Mouse (Mus musculus) right cerebral cortex, postnatal 36 days (tissue): ENCODE results near the gene Olfr521.
A peak's percentile ranks its signal among the peaks of the same experiment; 100 is the strongest.
"Not testable (repeated sequence)": the region's sequence is repeated elsewhere in the genome, so short reads cannot be mapped to it uniquely, and the experiment has no call there.

Source experiments
- DNase-seq, 2 experiments: peaks; one replicate each; pipeline ENCODE4 v3.0.0; 2022; ENCODE audit warnings: low spot score in 2 of 2, mixed read lengths in 1 of 2

Gene Olfr521

DNA sequence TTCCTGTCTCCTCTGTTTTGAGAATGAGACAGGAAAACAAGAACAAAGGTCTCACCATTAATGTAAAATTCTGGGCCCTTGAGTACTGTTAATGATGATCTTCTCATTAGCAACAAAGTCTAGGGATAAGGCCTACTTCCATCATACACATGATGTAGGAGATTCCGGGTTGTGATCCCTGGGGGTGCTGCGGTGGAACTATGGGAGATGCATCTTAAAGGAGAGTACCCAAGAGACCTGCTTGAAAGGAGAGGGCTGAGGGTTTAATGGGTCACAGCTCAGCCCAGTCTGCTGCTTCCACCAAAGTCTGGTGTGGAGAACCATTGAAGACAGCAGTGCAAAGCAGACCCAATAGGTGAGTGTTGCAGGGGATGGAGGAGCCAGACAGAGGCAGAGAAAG, at the start of gene Olfr521:
TSS of gene Olfr521 (plus strand) at position 301 of the 400 bp plus-strand sequence.
- no peak for DNase-seq

DNA sequence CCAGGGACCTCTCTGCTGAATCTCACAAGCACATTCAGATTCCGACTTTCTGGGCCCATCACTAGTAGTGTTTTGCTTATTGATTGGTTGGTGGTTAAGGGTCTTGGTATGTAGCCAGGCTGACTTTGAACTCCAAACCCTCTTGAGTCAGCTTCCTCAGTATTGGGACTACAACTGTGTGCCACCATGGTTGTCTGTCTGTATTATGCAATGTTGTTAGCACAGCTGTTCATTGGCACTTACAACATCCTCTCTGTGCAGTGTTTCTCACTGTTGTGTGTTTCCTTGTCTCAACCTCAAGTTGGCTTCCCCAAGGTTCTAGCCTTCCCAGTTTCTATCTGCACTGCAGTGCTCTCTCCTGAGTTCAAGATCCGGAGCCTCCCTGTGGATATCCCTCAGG, 46.8 kb upstream of the Olfr521 start:
- no peak for DNase-seq

DNA sequence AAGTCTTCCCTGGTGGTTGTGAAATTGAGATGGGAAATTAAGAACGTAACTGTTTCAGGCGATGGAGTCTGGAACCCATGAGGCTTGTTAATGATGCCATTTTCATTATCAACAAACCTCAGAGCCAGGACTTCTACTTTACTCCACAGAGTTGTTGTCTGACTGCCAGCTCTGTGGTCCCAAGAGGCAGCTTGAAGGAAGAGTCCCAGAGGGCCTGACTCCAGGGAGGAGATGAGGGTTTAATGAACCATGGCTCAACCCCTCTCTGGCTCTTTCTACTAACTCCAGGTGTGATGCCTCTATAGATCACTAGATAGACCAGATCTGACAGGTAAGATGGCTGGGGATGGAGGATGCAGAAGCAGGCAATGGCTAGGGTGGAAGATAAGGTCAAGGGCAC, 33.3 kb upstream of the Olfr521 start, which contains the start of gene Olfr520:
TSS of gene Olfr520 (plus strand) at position 301 of the 400 bp plus-strand sequence.
- no peak for DNase-seq

DNA sequence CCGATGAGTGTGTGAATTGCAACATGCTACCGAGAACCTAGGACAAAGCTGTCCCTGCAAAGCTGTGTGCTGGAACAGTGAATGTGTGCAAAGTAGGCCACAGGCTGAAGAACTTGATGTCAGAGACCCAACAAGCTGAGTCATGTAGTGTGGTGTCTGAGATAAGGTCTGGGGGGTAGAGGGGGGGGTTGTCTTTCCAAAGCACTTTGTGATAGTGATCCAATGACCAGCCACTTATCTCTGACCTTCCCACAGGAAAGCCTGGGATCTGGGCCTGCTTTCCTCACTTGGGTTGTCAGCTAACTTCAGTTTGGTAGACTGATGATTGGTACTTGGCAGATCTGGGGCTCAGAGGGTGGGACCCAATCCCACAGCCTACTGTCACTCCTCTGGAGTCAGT, 28.7 kb upstream of the Olfr521 start:
- DNase-seq: no peak

DNA sequence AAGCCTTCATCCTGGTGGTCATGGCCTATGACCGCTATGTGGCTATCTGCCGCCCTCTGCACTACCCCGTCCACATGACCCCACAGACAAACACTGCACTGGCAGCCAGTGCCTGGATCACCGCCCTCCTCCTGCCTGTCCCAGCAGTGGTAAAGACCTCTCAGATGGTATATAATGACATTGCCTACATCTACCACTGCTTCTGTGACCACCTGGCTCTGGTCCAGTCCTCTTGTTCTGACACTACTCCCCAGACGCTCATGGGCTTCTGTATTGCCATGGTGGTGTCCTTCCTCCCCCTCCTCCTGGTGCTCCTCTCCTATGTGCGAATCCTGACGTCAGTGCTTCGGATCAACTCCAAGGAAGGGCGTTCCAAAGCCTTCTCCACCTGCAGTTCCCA, 27.8 kb upstream of the Olfr521 start:
- DNase-seq: not testable (repeated sequence)

DNA sequence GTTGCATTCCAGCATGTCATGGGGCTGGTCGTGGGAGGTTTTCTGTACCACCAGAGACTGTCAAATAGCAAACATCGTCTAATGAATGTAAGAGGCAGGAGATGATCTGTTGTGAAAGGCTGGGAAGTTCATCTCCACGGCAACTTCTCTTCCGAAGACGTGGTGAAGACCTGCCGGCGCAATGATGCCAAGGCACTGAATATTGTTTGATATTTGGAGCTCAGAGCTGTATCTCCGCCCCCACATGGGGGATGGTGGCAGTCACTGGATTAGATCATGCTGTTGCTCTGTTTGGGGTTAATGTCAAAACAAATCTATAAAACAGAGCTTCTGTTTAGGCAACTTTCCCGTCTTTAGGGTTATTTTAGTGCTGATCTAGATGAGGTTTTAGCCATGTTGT, 24.0 kb upstream of the Olfr521 start:
- DNase-seq: peak; percentile 4 to 15

DNA sequence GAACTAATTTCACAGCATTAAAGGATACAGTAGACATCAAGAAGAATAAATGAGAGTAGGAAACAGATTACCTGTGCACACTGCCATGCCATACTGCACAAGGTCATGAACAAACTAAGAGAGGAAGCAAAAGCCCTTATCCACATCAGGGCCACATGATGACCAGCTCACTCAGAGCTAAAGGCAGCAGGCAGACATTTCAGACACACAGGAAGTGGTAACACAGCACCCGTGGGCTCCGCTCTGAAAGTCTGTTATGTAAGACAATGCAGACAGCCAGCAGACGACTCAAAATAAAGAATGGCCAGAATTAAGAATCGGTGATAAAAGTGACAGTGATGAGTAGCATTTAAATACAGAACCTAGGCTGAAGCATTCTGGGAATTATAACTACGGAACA, 18.1 kb downstream of the Olfr521 start:
- DNase-seq: no peak

DNA sequence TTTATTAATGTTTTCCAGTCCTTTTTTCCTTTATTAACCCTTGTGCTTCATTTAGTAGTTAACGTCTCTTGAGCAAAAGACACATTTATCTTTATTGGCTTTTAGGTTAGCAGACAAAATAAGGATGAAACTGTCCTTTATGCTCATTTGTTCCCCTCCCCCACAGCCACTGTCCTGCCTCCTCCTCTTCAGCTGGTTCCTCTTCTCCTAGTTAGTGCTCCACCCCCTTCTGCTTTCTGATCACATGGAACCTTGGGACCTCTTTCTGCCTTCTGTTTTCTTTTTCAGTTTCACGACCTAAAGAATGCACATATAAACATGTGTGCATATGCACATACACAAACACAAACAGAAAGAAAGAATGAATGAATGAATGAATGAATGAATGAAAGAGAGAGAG, 18.6 kb downstream of the Olfr521 start:
- no peak for DNase-seq

DNA sequence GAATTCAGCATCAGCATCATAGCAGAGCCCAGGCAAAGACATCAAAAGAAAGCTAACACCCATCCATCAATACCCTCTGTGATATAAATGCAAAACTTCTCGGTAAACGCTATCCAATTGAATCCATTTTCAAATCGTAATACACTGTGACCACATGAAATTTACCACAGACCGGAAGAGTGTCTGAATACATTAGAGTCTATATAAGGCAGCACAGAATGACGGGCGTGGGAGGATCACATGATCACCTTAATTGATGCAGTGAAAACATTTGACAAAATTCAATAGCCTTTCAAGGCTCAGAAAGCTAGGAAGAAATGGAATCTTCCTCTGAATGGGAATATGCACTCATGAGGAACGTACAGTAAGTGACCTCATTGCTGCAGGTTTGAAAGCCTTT, 20.1 kb downstream of the Olfr521 start:
- DNase-seq: no peak

DNA sequence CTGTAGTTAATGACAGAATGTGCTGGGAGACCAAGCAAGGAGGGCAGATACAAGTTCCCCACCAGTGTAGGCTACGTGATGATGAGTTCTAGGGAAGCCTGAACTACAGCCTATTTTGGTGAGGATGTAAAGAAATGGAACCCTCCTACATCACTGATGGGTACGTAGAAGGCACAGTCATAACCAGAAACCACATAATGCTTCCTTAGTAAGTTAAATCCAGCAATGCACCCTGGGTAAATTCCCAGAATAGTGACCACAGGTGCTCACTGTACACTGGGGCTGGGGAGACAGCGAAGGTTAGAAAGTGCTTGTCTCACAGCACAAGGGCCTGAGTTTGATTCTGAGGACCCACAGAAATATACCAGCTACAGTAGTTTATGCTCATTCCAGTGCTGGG, 22.2 kb downstream of the Olfr521 start:
- DNase-seq: no peak

DNA sequence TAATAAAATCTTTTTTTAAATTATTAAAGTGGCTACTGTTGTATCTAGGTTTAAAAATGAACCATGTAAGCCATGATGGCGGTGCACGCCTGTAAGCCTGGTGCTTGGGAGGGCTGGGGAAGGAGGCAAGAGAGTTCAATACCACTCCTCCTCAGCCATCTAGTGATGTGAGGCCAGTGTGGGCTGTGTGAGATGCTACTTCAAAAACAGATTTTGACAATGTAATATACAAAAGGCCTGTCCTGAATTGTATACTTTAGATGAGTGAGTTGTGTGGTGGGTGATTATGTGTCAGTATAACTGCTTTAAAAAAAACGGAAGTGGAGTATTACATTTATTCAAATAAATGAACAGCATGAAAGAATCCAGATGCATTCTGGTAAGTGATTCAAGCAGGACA, 23.5 kb downstream of the Olfr521 start:
- DNase-seq: no peak

DNA sequence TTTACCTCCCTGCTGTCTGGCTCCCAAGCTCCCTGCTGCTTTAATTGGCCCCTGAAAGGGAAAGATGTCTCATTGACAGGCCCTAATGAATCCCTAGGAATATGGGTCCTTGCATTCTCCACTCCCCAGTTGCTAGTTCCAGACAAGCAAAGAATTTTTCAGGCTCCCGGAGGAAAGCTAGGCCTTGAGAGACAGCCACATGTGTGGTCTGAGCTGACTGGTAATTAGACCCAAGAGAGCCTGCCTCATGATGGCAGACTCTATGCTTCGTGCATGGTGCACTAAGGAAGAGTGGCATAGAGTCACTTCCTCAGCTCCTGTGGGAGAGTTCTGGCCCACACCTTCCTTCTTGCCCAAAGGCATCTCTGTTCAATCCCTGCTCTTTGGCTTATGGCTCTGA, 24.6 kb downstream of the Olfr521 start:
- DNase-seq: no peak

DNA sequence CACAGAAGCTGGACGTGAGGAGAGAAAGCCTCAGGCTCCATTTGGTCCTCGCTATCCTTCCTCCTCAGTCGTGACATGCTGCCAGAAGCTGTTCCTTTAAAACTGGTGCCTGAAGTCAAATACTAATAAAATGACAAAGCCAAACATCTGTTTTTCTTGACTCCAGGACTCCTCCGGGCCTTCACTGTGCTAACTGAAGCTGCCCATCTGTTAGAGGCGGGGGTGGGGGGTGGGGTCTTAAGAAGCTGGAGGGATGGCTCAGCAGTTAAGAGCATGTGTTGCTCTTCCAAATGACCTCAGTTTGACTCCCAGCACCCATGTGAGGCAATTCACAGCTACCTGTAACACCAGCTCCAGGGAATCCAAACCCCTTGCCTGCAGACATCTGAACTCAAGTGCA, 25.3 kb downstream of the Olfr521 start:
- no peak for DNase-seq

DNA sequence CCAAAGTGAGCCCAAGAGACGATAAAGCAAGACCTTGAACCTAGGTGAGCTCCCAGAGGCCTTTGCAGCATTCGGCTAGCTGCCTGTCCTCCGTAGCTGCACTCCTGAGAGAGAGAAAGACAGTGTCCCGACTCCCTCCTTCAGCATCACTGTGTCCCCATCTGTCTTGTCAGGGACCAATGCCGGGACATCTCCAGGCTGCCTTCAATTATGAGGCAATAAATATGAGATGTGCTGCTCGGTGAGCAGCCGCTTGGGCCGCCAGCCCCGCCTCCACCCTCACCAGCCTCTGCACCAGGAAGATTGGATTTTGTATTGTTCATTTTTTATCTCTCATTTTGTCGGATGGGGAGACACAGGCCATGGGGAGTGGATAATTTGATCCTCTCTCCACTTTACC, 27.5 kb downstream of the Olfr521 start:
- DNase-seq: no peak

DNA sequence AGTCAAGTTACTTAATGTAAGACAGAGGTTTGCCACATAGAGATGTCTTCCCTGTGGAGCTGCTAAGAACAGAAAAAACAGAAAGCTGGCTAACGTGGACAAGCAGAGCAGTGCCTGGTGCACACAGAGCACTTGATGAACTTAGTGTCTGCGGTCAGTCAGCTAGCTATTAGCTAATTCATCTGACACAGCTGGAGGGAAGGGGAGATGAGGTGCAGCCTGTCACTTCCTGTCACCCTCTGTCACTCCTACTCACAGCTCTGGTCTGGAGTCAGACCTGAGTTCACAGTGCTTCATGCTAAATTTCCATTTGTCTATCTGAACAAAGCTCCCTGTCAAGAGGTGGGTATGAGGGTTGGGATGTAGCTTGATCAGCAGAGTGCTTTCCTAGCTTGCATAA, 30.8 kb downstream of the Olfr521 start:
- DNase-seq: no peak

DNA sequence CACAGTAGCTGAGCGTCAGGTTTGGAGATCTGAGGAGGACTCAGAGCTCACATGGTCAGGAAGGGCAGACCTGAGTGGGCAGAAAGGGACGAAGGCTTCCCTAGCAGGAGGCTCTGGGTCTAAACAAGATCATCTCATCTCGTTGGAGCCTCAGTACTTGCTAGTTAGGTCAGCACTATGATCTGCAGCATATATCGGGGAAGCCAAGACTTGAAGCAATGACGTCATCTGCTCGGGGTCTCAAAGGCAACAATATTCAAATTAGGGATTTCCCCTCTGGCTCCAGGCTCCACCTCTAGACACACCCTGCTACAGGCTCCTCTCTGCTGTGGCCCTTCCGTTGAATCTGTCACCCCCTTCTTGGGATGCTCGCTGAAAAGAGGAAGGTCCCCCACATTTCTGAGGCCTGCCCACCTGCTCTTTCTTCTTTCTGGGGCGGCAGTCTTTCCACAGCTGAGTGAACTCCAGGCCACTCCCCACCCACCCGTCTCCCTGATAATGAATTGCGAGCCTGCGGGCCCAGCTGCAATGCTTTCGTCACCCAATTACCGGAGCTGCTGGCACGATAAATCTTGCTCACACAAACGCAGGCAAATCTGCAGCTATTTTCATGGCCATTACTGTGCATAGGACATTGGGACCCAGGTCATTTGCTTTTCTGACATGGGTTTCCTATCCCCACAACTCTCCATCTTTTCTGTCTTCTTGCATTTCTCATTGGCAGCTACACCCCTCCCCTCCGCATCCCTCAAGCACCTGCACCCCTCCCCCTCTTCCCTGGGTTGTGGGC, 32.1 kb downstream of the Olfr521 start:
- no peak for DNase-seq

DNA sequence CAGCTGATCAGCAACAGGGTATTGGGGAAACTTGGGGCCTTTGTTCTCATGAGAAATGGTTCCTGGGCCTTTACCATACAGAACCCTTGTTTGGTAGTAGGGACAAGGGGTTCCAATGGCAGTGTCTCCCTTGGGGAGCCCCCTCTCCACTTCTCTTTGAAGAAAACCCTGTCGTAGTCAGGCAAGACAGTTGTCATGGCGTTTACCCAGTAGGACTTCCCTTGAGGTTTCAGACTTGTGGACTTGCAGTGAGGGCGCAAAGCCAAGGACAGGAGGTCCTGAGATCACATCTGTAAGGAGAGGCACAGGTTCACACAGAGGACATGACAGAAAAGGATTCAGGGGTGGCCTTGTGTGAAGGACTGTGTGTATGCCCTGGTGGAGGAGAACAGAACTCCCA, 33.2 kb downstream of the Olfr521 start:
- DNase-seq: no peak

DNA sequence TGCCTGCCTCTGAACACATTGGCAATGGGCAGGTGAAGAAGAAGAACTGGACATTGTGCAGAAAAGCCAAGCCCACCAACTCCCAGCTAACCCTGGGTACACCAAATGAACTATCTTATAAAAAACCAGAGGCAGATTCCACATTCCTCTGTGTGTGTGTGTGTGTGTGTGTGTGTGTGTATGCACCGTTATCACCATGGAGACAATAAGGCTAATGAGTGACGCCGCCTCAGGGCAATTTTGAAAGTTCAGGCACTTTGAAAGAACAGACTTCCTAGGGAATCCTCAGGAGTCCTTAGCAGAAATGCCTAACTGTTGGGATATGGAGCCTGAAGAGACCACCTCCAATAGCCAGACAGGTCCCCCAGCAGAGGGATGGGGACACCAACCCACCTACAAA, 34.0 kb downstream of the Olfr521 start:
- DNase-seq: no peak

DNA sequence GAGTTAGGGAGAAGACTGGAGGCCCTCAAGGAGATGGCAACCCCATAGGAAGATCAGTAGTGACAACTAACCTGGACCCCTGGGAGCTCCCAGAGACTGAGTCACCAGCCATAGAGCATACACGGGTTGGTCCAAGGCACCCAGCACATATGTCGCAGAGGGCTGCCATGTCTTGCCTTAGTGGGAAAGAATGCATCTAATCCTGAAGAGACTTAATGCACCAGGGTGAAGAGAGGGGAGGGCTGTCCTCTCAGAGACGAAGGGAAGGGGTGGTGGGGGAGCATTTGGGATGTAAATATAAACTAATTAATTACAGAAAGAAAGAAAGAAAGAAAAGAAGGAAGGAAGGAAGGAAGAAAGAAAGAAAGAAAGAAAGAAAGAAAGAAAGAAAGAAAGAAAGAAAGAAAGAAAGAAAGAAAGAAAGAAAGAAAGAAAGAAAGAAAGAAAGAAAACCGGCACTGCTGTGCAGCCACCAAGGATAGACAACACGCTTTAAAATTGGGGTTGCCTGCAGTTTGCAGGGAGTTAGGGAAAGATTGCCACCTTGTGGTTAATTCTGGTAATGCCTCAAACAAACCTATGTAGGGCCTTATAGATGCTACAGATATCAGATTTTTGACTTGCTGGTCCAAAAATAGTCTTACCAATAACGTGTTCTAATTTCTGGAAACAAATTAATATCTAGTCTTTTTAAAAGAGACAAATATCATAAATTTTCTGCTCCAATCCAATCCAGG, 34.8 kb downstream of the Olfr521 start:
- DNase-seq: peak in 1 of 2 experiments; percentile 24

DNA sequence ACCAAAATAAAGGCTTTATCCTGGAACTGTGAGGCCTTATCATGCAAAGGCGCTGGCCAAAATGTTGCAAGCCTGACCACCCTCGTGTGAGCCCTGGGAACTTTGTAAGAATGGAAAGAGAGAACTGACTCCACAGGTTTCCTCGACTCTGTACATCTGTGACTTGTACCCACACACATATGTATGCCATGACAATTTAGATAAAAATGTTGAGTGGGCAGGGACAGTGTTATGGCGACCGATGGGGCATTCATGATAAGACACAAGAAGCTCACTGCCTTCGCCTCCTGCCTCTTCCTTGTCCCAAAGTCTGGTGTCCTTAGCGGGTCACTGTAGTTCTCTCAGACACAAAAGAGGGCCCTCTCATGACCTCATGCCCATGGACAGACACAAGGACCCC, 35.8 kb downstream of the Olfr521 start:
- DNase-seq: no peak

DNA sequence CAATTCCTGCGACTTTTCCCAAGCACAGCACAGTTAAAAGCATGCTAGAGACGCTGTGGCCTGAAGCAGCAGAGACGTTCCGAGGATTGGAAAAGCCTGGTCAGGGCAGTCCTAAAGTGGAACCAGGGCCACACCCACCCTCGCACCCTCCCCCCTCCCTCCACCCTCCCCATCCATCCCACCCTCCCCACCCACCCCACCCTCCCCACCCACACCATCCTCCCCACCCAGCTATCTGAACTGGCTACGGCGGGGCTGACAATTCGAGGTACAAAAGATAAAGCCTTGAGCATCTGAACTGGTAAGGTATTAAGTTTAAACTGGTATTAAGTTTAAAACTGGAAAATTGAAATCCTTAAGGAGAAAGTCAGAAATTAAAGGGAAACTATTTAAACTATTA, 40.2 kb downstream of the Olfr521 start:
- DNase-seq: no peak

DNA sequence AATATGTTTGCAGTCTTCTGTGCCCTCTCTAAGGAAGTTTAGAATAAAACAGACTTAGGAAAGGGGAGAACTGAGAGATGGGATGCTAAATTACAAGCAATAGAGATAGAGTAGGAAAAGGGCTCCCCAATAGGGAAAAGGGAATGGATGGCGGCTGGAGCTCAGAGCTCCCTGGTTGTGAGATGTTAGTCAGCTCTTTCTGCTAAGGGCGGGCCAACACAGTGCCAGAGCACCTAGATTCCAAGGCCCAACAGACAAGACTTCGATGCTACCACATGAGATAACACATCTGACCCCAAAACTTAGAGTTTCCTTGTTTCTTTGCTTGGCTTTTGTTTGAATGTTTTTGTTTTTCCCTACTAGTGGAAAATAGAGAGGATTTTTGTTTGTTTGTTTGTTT, 40.7 kb downstream of the Olfr521 start:
- DNase-seq: not testable (repeated sequence)

DNA sequence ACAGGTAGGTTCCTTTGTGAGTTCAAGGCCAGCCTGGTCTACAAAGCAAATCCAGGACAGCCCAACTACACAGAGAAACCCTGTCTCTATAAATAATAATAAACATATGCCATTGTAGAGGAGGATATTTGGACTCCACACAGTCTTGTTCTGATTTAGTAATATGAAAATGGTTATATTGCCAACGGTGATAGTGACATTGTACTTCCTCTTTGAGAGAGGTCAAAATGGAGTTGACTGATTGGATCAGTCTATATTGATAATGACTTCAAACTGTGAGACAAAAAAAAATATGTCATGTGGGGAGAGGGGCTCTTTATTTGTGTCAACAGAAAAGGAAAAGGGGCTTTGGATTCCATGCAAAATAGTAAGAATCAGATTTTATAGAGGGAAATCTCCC, 42.0 kb downstream of the Olfr521 start:
- no peak for DNase-seq
